Mouse (Mus musculus) heart, postnatal 14 days (tissue): ENCODE measurements around the gene Gm9045. TPM values are rescaled to one million over a fixed set of nuclear protein-coding genes. Genes with fewer than 3 reads are reported as not detected.
"Not testable (repeated sequence)": the region's sequence is repeated elsewhere in the genome, so short reads cannot be mapped to it uniquely, and the experiment has no call there.

Experiments used
- DNase-seq, 2 experiments: peaks; one replicate each; pipeline ENCODE4 v3.0.0; 2021 to 2022
- intact Hi-C: fragments of 180-260 bp; cut with DNase I; formaldehyde crosslinking; loops from one replicate; pipeline ENCODE4 v1.15.1; 2025
- long read RNA-seq, 2 experiments: library from polyadenylated mRNA; stranded (forward); transcript quantifications; one replicate each; pipeline ENCODE4 v2.0.0; 2021
- total RNA-seq, 2 experiments: library from RNA; stranded (reverse); gene quantifications; 2 replicates each; pipeline ENCODE4 v1.2.3; 2021

The Gm9045 gene
- not detected for total RNA-seq
- long read RNA-seq, experiment 1, result 0 reads
- long read RNA-seq, experiment 2, result 0 reads

DNA sequence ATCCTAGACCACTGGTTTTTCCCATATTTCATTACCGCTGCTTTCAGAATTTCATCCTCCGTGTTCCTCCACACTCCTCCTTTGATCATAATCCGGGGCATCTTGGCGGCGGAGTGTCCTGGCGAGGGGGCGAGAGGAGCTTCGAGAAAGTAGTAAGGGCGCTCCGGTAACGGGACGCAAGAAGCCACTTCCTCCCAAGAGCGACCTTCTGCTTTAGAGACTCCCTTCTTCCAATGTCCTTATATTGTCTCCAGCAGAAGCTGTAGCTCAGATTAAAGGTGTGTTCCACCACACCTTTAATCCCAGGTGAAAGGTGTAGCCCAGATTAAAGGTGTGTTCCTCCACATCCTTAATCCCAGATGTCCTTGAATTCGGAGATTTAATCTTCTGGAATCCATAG, at the start of gene Gm9045:
Gm9045 (minus strand) TSS at position 101 of the 400 bp plus-strand sequence.
- DNase-seq, intact Hi-C loops: not testable (repeated sequence)

DNA sequence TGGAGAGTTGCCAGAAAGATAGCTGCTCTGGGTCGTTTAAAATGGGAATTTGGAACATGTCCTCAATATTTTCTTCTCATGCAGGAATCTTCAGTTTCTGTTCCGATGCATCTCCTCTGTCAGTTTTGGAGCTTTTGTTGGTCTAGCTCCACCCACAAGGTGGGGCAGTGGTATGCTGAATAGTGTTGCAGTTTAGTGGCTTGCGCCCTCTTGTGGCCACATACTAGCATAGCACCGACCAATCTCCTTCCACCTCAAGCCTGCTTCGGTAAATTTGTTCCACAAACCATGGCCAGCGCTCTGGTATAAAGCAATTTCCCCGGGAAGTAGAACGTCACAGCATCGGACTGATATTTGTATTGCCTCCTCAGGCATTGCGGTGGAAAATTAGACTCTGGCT, 32.8 kb upstream of the Gm9045 start:
- intact Hi-C loops, result no loop called here
- DNase-seq, result peak; percentile 79 to 85

GRCm38 (mm10) chr10:118369518-118369917, 31.9 kb upstream of the Gm9045 start:
- intact Hi-C loops, result no loop called here
- DNase-seq, result no peak

DNA sequence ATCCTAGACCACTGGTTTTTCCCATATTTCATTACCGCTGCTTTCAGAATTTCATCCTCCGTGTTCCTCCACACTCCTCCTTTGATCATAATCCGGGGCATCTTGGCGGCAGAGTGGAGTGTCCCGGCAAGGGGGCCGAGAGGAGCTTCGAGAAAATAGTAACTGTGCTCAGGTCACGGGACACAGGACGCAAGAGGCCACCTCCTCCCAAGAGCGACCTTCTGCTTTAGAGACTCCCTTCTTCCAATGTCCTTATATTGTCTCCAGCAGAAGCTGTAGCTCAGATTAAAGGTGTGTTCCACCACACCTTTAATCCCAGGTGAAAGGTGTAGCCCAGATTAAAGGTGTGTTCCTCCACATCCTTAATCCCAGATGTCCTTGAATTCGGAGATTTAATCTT, 16.4 kb upstream of the Gm9045 start, which contains the start of gene Gm9049:
Gm9049 (minus strand) TSS at position 101 of the 400 bp plus-strand sequence.
- intact Hi-C loops, DNase-seq: not testable (repeated sequence)

DNA sequence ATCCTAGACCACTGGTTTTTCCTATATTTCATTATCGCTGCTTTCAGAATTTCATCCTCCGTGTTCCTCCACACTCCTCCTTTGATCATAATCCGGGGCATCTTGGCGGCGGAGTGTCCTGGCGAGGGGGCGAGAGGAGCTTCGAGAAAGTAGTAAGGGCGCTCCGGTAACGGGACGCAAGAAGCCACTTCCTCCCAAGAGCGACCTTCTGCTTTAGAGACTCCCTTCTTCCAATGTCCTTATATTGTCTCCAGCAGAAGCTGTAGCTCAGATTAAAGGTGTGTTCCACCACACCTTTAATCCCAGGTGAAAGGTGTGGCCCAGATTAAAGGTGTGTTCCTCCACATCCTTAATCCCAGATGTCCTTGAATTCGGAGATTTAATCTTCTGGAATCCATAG, 10.9 kb upstream of the Gm9045 start, which contains the start of gene Gm9048:
Gm9048 (minus strand) TSS at position 101 of the 400 bp plus-strand sequence.
- DNase-seq, intact Hi-C loops: not testable (repeated sequence)

- DNase-seq, intact Hi-C loops: not testable (repeated sequence)
Observed at GRCm38 (mm10) chr10:118343155-118343554, 5.5 kb upstream of the Gm9045 start, which contains the start of gene Gm9046. Gene Gm9046 (minus strand): TSS chr10:118343255.

GRCm38 (mm10) chr10:118332308-118332707, 5.3 kb downstream of the Gm9045 start, which contains the start of gene Gm9044:
Gene Gm9044 (minus strand): TSS chr10:118332408.
- intact Hi-C loops, DNase-seq: not testable (repeated sequence)

- DNase-seq, intact Hi-C loops: not testable (repeated sequence)
Observed at GRCm38 (mm10) chr10:118326869-118327268, 10.8 kb downstream of the Gm9045 start, which contains the start of gene Gm9040. Gene Gm9040 (minus strand): TSS chr10:118326969.

GRCm38 (mm10) chr10:118319024-118319423, 18.6 kb downstream of the Gm9045 start:
- DNase-seq, result no peak
- intact Hi-C loops, result no loop called here

DNA sequence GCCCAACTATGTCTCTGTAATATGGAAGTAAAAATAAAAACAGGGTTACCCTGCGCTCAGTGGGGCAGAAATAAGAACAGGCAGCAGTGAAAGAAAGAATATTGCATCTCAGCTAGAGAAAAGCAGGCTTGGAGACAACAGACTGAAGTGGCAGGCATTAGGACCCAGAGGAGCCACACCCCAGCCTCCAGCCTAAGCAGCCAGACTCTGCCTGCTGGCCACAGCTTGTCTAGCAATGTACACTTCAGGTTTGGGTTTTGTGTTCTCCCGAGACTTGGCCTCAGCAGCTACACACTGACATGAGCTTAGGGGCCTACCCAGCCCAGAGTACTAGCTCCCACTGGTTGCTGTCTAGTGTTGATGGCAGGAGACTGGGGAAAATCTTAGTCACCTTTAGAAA, 35.5 kb downstream of the Gm9045 start:
- intact Hi-C loops, result not testable (repeated sequence)

GRCm38 (mm10) chr10:118294938-118295337, 42.7 kb downstream of the Gm9045 start, which contains the start of gene Iltifb:
Gene Iltifb (minus strand): TSS chr10:118295038.
- DNase-seq, result no peak
- intact Hi-C loops, result no loop called here

More for the DNA sequence above, 35.5 kb downstream of the Gm9045 start:
- DNase-seq, result not testable (repeated sequence)

Other genes with a start within 250 kb of the Gm9045 start
- gene Mdm1, start 196.0 kb downstream of the Gm9045 start, total RNA-seq, result 1 to 10 TPM; 4.5 to 5.2 TPM
- not detected for gene Il22, start 132.9 kb downstream of the Gm9045 start, total RNA-seq
- gene Gm32717, start 97.1 kb downstream of the Gm9045 start, total RNA-seq, result under 1 TPM; 0.43 to 0.59 TPM
- under 1 TPM; 0.43 to 0.59 TPM for gene Gm32802, start 79.1 kb downstream of the Gm9045 start, total RNA-seq
- not detected for gene Iltifb, start 42.8 kb downstream of the Gm9045 start, total RNA-seq
- not detected for gene Gm9040, start 10.9 kb downstream of the Gm9045 start, total RNA-seq
- gene Gm9044, start 5.4 kb downstream of the Gm9045 start, total RNA-seq, result not detected
- gene Gm9046, start 5.4 kb upstream of the Gm9045 start, total RNA-seq, result not detected
- not detected for gene Gm9048, start 10.8 kb upstream of the Gm9045 start, total RNA-seq
- gene Gm9049, start 16.3 kb upstream of the Gm9045 start, total RNA-seq, result not detected
- gene Ifng, start 103.2 kb upstream of the Gm9045 start, total RNA-seq, result not detected